In the genomic region with DNA sequence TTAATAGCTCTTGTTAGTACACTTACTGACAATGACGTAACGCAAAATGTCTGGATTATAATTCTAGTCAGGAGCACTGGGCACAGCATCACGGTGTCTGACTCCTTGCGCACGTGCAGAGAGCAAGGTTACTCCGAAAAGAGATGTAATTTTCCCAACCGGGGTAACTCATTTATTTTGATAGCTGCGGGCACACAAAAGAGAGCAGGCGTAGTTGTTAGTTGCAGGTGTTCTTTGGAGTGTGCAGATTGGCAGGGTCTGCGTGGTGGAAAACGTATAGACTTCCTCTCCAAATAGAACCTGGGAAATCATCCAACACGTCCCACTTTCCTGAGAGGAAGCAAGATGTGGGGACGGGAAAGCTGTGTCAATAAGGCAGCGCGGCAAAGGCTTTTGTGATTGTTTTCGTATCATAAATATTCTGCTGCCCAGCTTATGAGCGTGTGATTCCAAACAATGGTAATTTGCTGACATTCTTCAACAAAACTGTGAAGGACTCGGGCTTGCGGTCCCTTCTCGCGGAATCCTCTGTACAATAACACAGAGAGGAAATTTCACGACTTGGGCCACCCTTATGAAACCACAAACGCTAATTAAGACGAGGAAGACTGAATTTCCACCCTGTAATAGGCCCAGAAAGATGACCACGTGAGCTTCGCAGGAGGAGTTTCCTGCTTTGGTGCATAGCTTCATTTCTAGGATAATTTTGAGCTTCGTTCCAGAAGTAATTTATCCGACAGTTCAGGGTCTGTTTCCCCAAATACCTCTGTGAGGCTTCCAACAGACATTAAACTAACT, we compare ENCODE assay signal across 8 mouse cellular contexts.
A peak's percentile ranks its signal among the peaks of the same experiment; 100 is the strongest.
DNase-seq lines count a peak whose midpoint lies in the region; ATAC-seq and TF ChIP-seq lines count a peak whose summit lies in the region.

No protein-coding gene starts in this region.

- peak; percentile 54 for ATAC-seq in CD4-positive, CD25-positive, alpha-beta regulatory T cell, adult 4 months
- no peak for ATAC-seq in heart, embryonic 11.5 days (replicated peaks; ENCODE audit: insufficient number of reproducible peaks, low FRiP score, low TSS enrichment)

- no peaks in the 10 kb centered on the region for H3K36me3 ChIP-seq in heart, embryonic 11.5 days (ENCODE audit: control insufficient read depth, insufficient read depth, low read length)

- no peak overlapping the region for H3K9ac ChIP-seq in heart, embryonic 11.5 days (ENCODE audit: low read depth, low read length)

- H3K27ac ChIP-seq in cerebellum, adult 2 months (ENCODE audit: insufficient read depth, low read length), result no peak overlapping the region
- peak overlapping the region; percentile 50; the same call in 1 of the 2 replicates for H3K27ac ChIP-seq in heart, embryonic 11.5 days (ENCODE audit: low read depth, low read length)

- H3K4me1 ChIP-seq in cerebellum, adult 2 months (ENCODE audit: control insufficient read depth, insufficient read depth, low read length), result no peaks in the 10 kb centered on the region
- H3K4me1 ChIP-seq in heart, embryonic 11.5 days (ENCODE audit: control insufficient read depth, insufficient read depth, low read length), result 0 out of 2 replicates have a peak, but pooled peaks cover 4% of the 10 kb centered on the region

- H3K27me3 ChIP-seq in cerebellum, adult 2 months (ENCODE audit: control insufficient read depth, insufficient read depth, low read length), result no peaks in the 10 kb centered on the region
- no peaks in the 10 kb centered on the region for H3K27me3 ChIP-seq in heart, embryonic 11.5 days (ENCODE audit: control insufficient read depth, insufficient read depth, low read length)

- peak in 1 of 2 experiments; percentile 6 for DNase-seq in cerebellum, adult 2 months
- no peak for DNase-seq in cerebellum, adult 9-10 months
- peak; percentile 56 for DNase-seq in kidney, postnatal 10 days
- peak; percentile 27 to 36 for DNase-seq in lung, postnatal 4 days
- DNase-seq in thymus, postnatal 25 days, result no peak
- DNase-seq in cerebellum, adult 18-20 months, result no peak

- H3K4me2 ChIP-seq in heart, embryonic 11.5 days, result peak overlapping the region; percentile 11

- peak overlapping the region; percentile 15 for H3K4me3 ChIP-seq in cerebellum, adult 2 months (replicated peaks; ENCODE audit: insufficient read depth, low read depth, low read length)
- no peak overlapping the region for H3K4me3 ChIP-seq in heart, embryonic 11.5 days (ENCODE audit: low read depth, low read length)

- no peaks in the 10 kb centered on the region for H3K9me3 ChIP-seq in heart, embryonic 11.5 days (replicated peaks; ENCODE audit: control insufficient read depth, low read length)

- TF ChIP-seq POLR2A in cerebellum, adult 2 months (IDR thresholded peaks at IDR 0.05; ENCODE audit: borderline replicate concordance, insufficient read depth, low read length), result no peak

- no peak for TF ChIP-seq CTCF in cerebellum, adult 2 months (IDR thresholded peaks at IDR 0.05; ENCODE audit: borderline replicate concordance, insufficient read depth, low read depth, low read length)

- 39% methylated on average over 28 of the region's 28 CpGs for WGBS in cerebellum, adult 2 months
- WGBS in heart, embryonic 11.5 days (ENCODE audit: insufficient replicate concordance), result 73% methylated on average over 28 of the region's 28 CpGs

Comparison
In these comparisons a context has a peak if more than half of its experiments do, and no peak if none do; other contexts are left out.
1. DNase-seq: peak in kidney, postnatal 10 days (single experiment) and lung, postnatal 4 days (2 of 2); none in cerebellum, adult 9-10 months (single experiment), thymus, postnatal 25 days (single experiment) and cerebellum, adult 18-20 months (0 of 2).